Mouse (Mus musculus): ENCODE results near the gene Tmem56. TPM values are rescaled to one million over a fixed set of nuclear protein-coding genes. Genes with fewer than 3 reads are reported as not detected.

Tmem56 gene
- polyA plus RNA-seq (2012; fragmentation: generic; extraction: Trizol) = under 1 TPM; 0.06 to 0.11 TPM

GRCm38 (mm10) chr3:121282998-121283397 is at the start of gene Tmem56:
Gene Tmem56, minus strand, starts transcription at chr3:121283098.

GRCm38 (mm10) chr3:121291560-121292258 is 8.8 kb upstream of the Tmem56 start, which contains the start of gene Alg14:
Gene Alg14, plus strand, starts transcription at chr3:121291773.

GRCm38 (mm10) chr3:121171243-121171871 is 111.5 kb downstream of the Tmem56 start, which contains the start of gene Rwdd3:
Gene Rwdd3, minus strand, starts transcription at chr3:121171695.

Other genes with a start within 250 kb of the Tmem56 start
- gene Rwdd3, start 111.4 kb downstream of the Tmem56 start, polyA plus RNA-seq (2012; fragmentation: generic; extraction: Trizol) = 1 to 10 TPM in 1 of 2 experiments, under 1 TPM in 1; 0.22 to 3.0 TPM
- 10 to 100 TPM in 1 of 2 experiments, 1 to 10 TPM in 1; 7.8 to 17.0 TPM for gene Alg14, start 8.7 kb upstream of the Tmem56 start, polyA plus RNA-seq (2012; fragmentation: generic; extraction: Trizol)
- 100 to 1,000 TPM in 1 of 2 experiments, 10 to 100 TPM in 1; 46.1 to 414 TPM for gene Cnn3, start 143.4 kb upstream of the Tmem56 start, polyA plus RNA-seq (2012; fragmentation: generic; extraction: Trizol)
- 1 to 10 TPM in 1 of 2 experiments, under 1 TPM in 1; 0.04 to 2.5 TPM for gene Slc44a3, start 249.3 kb upstream of the Tmem56 start, polyA plus RNA-seq (2012; fragmentation: generic; extraction: Trizol)

Measured in C3H10T1/2 (cell line).